Mouse (Mus musculus) intestine, postnatal 0 days (tissue): ENCODE measurements around the gene Akr1b10. TPM values are rescaled to one million over a fixed set of nuclear protein-coding genes. Genes with fewer than 3 reads are reported as not detected.
A peak's percentile ranks its signal among the peaks of the same experiment; 100 is the strongest.

Experiments
- ATAC-seq: fragments of 200-750 bp; cut with Nextera tagmentation; 2 replicates; pipeline ENCODE4 v1.8.0; 2017; ENCODE audit warnings: mild to moderate bottlenecking, moderate TSS enrichment, moderate library complexity
- H3K27ac ChIP-seq: fragments of 300-500 bp; sonication (generic); 2 replicates; pipeline ENCODE4 v1.5.1; 2014; ENCODE audit warnings: mild to moderate bottlenecking, low read depth, low read length, moderate library complexity
- H3K27me3 ChIP-seq: fragments of 300-500 bp; sonication (generic); replicated peaks from 2 replicates; pipeline ENCODE4 v1.6.1; 2014; ENCODE audit warnings: low read length, mixed read lengths; ENCODE audit not compliant: control insufficient read depth, insufficient read depth
- H3K36me3 ChIP-seq: fragments of 300-500 bp; sonication (generic); 2 replicates; pipeline ENCODE4 v1.6.1; 2014; ENCODE audit warnings: mild to moderate bottlenecking, moderate library complexity; ENCODE audit not compliant: control insufficient read depth, insufficient read depth
- H3K4me1 ChIP-seq: fragments of 300-500 bp; sonication (generic); replicated peaks from 2 replicates; pipeline ENCODE4 v1.6.1; 2014; ENCODE audit warnings: antibody characterized with exemption, low read length, mixed read lengths; ENCODE audit not compliant: control insufficient read depth, insufficient read depth
- H3K4me2 ChIP-seq: fragments of 300-500 bp; sonication (generic); replicated peaks from 2 replicates; pipeline ENCODE4 v1.6.1; 2014; ENCODE audit warnings: low read depth, mild to moderate bottlenecking, moderate library complexity
- H3K4me3 ChIP-seq: fragments of 300-500 bp; sonication (generic); 2 replicates; pipeline ENCODE4 v1.5.1; 2014; ENCODE audit warnings: low read depth, low read length
- H3K9ac ChIP-seq: fragments of 300-500 bp; sonication (generic); 2 replicates; pipeline ENCODE4 v1.6.1; 2014; ENCODE audit warnings: mild to moderate bottlenecking, low read depth, low read length
- H3K9me3 ChIP-seq: fragments of 300-500 bp; sonication (generic); 2 replicates; pipeline ENCODE4 v1.6.1; 2016; ENCODE audit warnings: mixed run types; ENCODE audit not compliant: control insufficient read depth
- CTCF ChIP-seq: sonication (generic); IDR thresholded peaks from 2 replicates; pipeline ENCODE4 v1.5.1; 2016; ENCODE audit warnings: low read depth, mild to moderate bottlenecking, control low read depth, antibody characterized with exemption, moderate library complexity
- WGBS: fragments of 180-500 bp; shearing (Covaris S2); extraction: QIAGEN DNeasy Blood & Tissue Kit; methylation state at CpG from one replicate; pipeline ENCODE4 v1.1.7; 2014; 5-methylcytosine and 5-hydroxymethylcytosine counted together
- polyA plus RNA-seq: library from polyadenylated mRNA; unstranded; fragments of >200 nt; fragmentation: Nextera tagmentation; extraction: Ambion mirVana; gene quantifications from 2 replicates; pipeline ENCODE4 v1.2.1, GENCODE M21; 2015

The Akr1b10 gene
- polyA plus RNA-seq, 1 experiment from 2014 or later = 10.5 TPM

GRCm38 (mm10) chr6:34384701-34385370, 818 bp downstream of the Akr1b10 start:
- peak; percentile 43; the same call in 1 of the 2 replicates for ATAC-seq
- peaks cover 12% of the 10 kb centered on the region; the same call in 1 of the 2 replicates for H3K36me3 ChIP-seq
- 2% methylated on average over 13 of the region's 13 CpGs for WGBS
- H3K4me2 ChIP-seq = peak overlapping the region; percentile 66
- no peak for TF ChIP-seq CTCF
- H3K4me1 ChIP-seq = no peaks in the 10 kb centered on the region
- peak overlapping the region; percentile 54 for H3K27ac ChIP-seq
- H3K4me3 ChIP-seq = peak overlapping the region; percentile 34
- H3K27me3 ChIP-seq = no peaks in the 10 kb centered on the region
- no peaks in the 10 kb centered on the region for H3K9me3 ChIP-seq
- H3K9ac ChIP-seq = peak overlapping the region; percentile 46; the same call in 1 of the 2 replicates

GRCm38 (mm10) chr6:34388420-34389156, 4.6 kb downstream of the Akr1b10 start:
- H3K4me2 ChIP-seq = no peak overlapping the region
- H3K9me3 ChIP-seq = peaks cover 2% of the 10 kb centered on the region; the same call in 1 of the 2 replicates
- no peak for TF ChIP-seq CTCF
- H3K4me1 ChIP-seq = no peaks in the 10 kb centered on the region
- 84% methylated on average over 4 of the region's 4 CpGs for WGBS
- no peak for ATAC-seq
- H3K4me3 ChIP-seq = no peak overlapping the region
- H3K36me3 ChIP-seq = peaks cover 28% of the 10 kb centered on the region
- H3K27me3 ChIP-seq = no peaks in the 10 kb centered on the region
- H3K27ac ChIP-seq = no peak overlapping the region
- no peak overlapping the region for H3K9ac ChIP-seq

- WGBS = 71% methylated on average over 5 of the region's 5 CpGs
- Histone ChIP-seq H3K4me3 (no peak overlapping the region), H3K36me3 (peaks cover 22% of the 10 kb centered on the region), H3K27ac (no peak overlapping the region), H3K4me1 (no peaks in the 10 kb centered on the region), H3K4me2 (no peak overlapping the region), H3K9ac (no peak overlapping the region), H3K9me3 (peaks cover 1% of the 10 kb centered on the region; the same call in 1 of the 2 replicates), H3K27me3 (no peaks in the 10 kb centered on the region)
- TF ChIP-seq CTCF = no peak
- no peak; the same call in 1 of the 2 replicates for ATAC-seq
Measured at GRCm38 (mm10) chr6:34395897-34396296, 11.9 kb downstream of the Akr1b10 start.

- Histone ChIP-seq H3K4me3 (no peak overlapping the region), H3K9ac (no peak overlapping the region), H3K4me2 (no peak overlapping the region), H3K36me3 (peaks cover 14% of the 10 kb centered on the region; the same call in 1 of the 2 replicates), H3K27me3 (no peaks in the 10 kb centered on the region), H3K4me1 (no peaks in the 10 kb centered on the region), H3K27ac (no peak overlapping the region), H3K9me3 (no peaks in the 10 kb centered on the region)
- TF ChIP-seq CTCF = no peak
- 85% methylated on average over 6 of the region's 6 CpGs for WGBS
- ATAC-seq = no peak
Measured at GRCm38 (mm10) chr6:34398431-34398830, 14.4 kb downstream of the Akr1b10 start.

- Histone ChIP-seq H3K36me3 (peaks cover 6% of the 10 kb centered on the region; the same call in 1 of the 2 replicates), H3K4me3 (no peak overlapping the region), H3K4me2 (no peak overlapping the region), H3K9me3 (no peaks in the 10 kb centered on the region), H3K27ac (no peak overlapping the region), H3K4me1 (no peaks in the 10 kb centered on the region), H3K9ac (no peak overlapping the region), H3K27me3 (no peaks in the 10 kb centered on the region)
- TF ChIP-seq CTCF = no peak
- no peak for ATAC-seq
- 87% methylated on average over 13 of the region's 13 CpGs for WGBS
Measured at GRCm38 (mm10) chr6:34399606-34400220, 15.7 kb downstream of the Akr1b10 start.

GRCm38 (mm10) chr6:34400696-34401095, 16.7 kb downstream of the Akr1b10 start:
- Histone ChIP-seq H3K4me2 (no peak overlapping the region), H3K36me3 (no peaks in the 10 kb centered on the region), H3K27ac (no peak overlapping the region), H3K4me3 (no peak overlapping the region), H3K27me3 (no peaks in the 10 kb centered on the region), H3K9me3 (no peaks in the 10 kb centered on the region), H3K4me1 (no peaks in the 10 kb centered on the region), H3K9ac (no peak overlapping the region)
- 82% methylated on average over 2 of the region's 2 CpGs for WGBS
- TF ChIP-seq CTCF = no peak
- ATAC-seq = no peak
